Mouse (Mus musculus) urinary bladder, adult 18-20 months (tissue): ENCODE results near the gene Sub1.

ENCODE experiments used
- DNase-seq, 2 experiments: peaks; one replicate each; pipeline ENCODE4 v3.0.0; 2022; ENCODE audit warnings: low spot score in 2 of 2, mixed read lengths in 2 of 2

Gene Sub1

DNA sequence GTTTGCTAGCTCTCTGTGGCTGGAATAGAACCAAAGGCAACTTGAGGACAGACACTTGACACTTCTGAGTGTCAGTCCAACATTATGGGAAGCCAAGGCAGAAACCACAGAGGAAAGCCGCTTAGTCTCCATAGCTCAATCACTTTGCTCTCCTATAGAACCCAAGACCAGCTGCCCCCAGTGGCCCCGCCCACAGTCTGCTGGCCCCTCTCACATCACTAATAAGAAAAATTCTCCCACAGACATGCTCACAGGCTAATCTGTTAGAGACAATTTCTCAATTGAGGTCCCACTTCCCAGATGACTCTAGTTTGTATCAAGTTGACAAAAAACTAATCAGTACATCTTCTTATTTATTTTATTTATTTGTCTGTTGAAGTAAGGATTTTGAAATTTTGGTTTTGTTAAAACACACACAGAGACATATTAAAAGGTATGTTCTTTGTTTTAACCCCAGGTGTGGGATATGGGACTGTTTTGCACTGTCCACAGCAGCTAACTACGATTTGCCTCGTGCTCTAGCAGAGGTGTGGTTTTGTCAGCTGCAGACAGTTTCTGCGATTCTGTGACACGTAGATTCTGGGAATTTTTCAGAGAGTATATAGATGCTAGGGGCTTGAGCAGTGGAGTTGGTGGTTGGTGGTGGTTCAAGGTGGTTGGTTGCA, 16.9 kb upstream of the Sub1 start:
- no peak for DNase-seq

DNA sequence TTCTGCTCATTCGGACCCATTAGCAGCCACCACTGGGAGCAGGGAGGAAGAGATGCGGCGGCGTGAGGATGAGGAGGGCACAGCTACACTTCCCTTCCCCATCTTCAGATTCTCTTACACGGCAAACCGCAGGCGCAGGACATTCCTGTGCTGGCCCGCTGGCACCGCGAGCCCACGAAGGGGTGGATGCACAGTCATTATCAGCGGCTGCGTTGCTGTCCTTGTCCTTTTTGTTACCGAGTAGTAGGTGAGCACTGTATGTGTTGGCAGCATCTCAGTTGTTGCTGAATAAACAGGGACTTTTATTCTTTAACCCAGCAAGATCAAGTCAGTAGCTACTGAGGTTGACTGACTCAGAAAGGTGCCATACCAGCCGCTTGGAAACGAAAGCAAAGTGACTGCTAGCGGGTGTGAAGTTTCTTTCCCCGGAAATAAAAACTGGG, 13.8 kb upstream of the Sub1 start:
- no peak for DNase-seq

DNA sequence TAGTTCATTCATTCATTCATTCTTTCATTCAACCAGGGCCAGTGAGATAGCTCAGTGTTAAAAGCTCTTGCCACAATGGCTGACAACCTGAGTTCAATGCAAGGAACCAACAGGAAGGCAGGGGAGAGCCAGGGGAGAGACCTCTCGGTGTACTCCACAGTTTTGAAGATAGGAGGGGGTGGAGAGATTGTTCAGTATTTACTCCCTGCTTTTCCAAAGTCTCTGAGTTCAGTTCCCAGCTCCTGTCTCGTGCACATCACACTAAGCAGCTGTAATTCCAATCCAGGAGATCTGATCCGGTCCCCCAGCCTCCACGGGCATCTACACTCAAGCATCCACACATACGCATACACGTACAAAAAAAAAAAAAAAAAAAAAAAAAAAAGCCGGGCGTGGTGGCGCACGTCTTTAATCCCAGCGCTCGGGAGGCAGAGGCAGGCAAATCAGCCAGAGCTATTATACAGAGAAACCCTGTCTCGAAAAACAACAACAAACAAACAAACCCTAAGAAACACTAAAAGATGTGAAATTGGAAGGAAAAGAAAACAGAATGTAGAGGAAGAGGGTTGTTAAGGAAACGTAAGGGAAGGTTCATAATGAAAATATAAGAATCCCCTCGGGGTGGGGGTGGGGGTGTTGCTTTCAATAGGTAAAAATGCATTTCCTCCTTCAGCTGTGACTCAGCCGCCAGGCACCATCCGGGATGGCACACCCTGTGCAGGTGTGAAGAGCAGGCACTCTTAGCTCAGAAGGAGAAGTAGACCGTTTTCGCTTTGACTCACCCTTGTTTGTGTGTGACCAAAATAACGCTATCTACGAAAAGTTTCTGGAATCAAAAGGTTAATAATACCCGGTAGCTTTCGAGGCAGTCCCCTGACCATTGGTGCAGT, 13.2 kb upstream of the Sub1 start:
- DNase-seq = no peak

DNA sequence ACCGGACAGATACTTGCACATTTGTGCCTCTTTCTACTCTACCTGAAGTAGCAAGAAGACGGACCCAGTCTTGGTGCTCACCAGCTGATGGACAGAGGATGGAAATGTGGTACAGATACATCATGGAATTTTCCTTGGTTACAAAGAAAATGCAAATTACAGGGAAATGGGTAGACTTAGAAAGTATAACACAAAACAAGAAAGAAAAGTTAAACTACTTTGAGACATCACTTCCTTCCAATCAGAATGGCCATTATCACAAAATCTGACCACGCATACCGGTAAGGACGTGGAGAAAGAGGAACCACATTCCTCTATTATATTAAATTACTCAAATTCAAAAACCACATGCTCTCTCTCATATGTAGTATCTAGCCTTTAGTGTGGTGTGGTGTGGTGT, 12.1 kb upstream of the Sub1 start:
- no peak for DNase-seq

DNA sequence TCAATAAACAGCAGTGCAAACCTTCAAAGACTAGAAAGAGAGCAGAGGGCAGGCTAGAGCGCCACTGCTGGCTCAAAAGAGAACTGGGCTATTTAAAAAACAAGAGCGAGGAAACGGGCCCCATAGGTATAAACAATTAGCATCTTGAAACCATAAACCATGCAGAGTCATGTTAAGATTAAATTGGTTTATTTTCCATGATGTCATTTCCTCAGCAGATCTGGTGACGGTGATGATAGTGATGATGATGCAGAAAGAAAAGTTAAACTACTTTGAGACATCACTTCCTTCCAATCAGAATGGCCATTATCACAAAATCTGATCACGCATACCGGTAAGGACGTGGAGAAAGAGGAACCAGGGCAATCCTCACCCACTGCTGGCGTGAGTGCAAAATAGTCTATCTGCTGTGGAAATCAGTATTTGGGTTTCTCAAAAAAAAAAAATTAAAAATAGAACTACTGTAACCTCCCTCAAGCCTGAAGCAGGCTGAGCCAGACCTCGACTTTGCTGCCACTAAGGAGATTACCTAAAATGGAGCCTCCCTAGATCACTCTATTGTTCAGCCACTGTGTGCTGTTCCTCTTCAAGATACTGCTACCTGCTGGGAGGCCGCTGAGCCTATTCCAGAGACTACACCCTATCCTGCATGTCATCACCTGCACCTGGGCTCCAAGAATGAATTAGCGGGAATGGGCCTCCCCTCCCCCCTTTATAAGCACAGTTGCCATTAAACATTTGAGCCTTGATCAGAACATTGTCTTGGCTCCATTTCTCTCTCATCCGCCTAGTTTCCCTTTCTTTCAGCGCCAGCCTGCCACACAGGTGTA, 11.4 kb upstream of the Sub1 start:
- DNase-seq = no peak

DNA sequence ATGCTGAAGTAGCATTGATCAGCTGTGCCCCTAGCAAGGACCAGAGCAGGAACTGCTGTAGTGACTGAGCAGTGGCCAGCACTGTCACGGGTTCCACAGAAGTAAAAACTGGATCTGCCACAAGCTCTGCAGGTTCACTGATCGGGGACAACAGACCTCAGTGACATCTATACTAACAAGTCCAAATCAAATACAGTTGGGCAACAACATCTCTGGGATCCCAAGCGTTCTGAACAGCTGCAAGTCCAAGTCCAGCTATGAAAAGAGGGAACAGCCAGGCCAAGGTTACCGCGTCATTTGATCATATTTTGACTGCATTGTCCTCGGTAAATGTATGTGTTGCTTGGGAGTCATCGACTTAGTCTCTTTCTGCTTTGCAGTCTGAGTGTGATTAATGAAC, 10.6 kb upstream of the Sub1 start:
- DNase-seq = no peak

DNA sequence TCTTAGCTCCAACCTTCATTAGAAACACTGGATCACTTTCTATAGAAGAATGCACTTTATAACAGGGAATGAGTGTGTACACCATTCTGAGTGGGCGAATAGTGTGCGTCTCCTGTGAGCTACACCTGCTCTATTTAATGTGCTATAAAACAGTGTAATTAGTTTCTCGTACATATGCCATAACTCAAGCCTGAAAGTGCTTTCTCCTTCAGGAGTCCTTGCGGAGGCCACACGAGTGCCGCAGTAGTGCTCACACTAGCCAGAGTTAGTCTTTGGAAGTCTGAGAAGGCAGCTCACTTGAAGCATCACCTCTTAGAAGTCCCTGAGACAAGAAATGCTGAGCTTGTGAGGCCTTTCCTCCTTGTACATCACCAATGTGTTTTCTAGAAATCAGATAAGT, 9.4 kb upstream of the Sub1 start:
- no peak for DNase-seq

DNA sequence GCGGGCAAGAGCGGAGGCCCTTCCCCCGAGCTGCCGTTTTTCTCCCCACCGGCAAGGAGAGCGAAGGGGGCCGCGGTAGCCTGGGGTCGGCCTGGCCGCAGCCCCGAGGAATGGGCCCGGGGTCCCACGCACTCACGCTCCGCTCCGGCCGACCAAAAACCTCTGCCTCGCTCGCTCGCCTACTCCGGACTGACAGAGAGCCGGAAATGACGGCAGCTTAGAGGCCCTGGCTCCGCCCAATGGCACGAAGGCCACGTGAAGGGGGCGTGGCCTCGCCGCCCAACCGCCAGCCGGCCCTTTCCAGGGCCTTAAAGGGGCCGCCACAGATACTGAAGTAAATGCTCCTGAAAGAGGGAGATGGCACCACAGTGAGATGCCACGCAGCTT, 975 bp downstream of the Sub1 start:
- DNase-seq = peak; percentile 79 to 91

DNA sequence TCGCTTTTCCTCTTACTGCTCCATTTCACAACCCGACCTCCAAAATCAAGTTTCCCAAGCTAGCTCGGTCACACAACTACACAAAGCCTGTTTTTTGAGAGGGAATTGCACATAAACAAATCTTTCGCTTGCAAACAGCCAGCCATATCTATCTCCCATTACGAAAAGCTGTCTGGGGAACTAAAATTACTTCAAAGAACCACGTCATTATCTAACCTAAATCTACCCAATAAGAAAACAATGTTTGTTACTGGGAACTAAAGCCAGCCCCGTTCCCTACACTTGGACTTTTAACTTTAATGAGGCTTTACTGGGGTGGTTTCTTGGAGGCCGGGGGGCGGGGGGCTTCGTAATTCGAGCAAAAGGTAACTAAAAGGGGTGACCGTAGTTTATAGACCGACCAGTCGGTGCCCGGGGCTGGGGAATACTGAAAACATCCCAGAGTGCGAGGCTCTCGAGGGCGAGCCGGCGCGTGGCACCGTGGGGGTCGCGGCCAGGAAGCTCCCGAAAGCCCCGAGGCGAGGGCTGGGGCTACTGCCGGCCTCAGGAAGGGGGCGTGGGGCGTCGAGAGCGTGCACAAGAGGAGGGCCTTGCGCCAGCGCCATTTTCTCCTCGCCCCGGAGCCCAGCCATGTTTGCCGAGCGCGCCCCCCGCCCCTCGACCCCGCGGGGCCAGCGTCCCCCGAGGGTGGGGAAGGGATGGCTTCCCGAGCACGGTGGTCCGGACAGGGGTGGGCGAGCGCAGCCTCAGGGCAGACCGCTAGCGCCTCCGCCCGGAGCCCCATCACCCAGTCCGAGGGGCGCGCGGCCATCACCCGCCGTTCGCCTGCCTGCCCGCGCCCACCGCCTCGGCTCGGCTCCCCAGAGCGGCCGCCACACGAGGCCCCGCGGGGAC, 1.6 kb downstream of the Sub1 start:
- DNase-seq = peak; percentile 22 to 32

DNA sequence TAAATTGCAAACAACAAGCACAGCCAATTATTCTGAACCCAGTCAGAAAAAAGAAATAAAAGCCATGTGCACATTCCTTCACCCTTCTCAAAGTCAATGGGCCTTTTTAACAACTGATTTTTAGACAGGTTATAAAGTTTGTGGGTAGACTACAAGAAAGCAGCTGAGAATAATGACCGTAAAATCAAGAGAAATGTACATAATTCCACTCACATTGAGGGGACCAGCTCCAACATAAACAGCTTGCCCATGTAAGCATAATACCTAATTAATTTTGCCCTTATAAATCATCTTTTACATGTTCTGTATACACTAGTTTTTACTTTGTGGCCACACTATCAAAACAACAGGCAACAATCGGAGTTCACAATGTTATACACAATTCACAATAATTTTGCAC, 2.8 kb downstream of the Sub1 start:
- DNase-seq = no peak

DNA sequence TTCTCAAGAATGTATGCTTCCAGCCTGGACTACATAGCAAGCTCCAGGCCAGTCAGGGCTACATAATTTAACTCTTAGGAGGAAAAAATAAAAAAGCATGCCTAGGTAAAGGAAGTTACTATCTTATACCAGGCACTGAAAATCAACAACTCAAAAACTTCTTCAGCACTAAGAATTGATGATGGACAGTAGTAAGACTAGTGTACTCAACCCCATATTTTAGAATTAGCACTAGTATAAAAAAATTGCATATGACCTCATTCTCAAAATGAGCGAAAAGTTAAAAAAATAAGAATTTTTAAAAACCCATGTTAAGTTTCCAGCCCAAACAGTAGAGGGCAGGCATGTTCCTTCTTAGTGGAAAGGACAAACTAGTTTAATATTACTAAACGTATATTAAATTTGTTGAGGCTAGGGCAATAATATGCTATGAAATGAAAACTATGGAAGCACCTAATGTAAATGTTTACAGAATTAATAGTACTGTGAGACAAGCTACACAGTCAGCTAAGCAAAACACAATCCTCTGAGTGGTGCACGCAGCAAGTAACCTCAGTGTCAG, 5.2 kb downstream of the Sub1 start:
- no peak for DNase-seq

DNA sequence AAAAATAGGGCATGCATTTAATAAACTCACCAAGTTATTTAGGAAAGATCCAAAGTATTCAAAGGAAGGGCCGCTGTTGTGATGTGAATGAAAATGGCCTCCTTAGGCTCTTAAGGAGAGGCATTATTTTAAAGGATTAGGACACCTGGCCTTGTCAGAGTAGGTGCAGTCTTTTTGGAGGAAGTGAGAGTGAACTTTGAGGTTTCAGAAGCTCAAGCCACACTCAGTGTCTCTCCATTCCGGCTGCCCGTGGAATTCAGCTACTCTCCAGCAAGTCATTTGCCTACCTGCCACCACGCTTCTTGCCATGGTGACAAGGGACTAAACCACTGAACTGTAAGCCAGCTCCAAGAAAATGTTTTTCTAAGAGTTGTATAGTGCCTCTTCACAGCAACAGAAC, 8.2 kb downstream of the Sub1 start:
- DNase-seq = no peak

DNA sequence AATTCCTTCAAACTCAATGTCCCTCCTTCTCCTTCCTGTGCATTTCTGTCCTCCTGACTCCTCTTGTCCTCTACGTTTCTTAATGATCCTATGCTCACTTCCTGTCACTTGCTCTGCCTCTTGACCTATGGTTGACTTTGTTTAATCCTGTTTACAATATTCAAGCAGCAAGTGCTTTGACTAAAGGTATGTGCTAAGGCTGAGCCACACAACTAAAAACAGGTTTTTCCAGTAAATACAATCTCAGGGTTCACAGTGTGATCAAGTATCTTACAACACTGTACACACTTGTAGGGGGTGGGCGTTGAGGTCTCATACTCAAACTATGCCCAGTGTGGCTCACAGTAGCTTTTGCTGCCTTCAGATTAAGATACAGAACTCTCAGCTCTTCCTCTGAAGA, 8.9 kb downstream of the Sub1 start:
- DNase-seq = no peak

DNA sequence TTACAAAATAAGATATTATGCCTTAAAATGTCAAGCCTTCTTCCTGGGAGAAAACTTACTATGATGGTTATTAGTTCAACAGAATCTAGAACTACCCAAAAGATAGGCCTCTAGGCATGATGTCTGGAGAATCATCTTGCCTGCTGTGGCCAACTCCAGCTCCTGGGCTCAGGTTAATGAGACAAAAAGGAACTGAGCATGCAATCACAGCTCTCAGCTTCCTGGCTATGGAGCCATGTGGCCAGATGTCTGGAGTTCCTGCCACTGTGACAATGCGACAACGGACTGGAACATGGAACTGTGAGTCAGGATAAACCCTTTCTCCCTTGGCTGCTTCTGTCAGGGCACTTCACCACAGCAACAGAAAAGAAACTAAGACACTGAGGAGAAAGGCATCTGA, 14.8 kb downstream of the Sub1 start:
- no peak for DNase-seq

DNA sequence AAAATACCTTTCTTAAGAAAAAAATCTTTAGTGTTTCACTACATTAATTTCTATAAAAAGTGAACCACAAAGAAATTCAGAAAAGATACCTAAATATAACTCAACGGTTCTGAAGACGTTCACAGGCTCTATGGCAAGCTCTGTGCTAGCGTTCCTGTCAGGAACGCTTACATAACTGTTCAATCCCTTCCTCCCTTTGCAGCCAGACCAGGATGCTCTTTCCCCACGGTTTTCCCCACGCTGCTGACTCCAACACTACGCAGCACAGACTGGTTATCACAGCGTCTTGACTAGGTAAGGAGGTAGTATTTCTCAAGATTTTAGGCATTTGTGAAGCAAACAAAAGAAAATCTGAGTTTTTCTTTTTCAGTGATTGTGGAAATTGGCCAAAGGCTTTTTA, 15.3 kb downstream of the Sub1 start:
- no peak for DNase-seq

DNA sequence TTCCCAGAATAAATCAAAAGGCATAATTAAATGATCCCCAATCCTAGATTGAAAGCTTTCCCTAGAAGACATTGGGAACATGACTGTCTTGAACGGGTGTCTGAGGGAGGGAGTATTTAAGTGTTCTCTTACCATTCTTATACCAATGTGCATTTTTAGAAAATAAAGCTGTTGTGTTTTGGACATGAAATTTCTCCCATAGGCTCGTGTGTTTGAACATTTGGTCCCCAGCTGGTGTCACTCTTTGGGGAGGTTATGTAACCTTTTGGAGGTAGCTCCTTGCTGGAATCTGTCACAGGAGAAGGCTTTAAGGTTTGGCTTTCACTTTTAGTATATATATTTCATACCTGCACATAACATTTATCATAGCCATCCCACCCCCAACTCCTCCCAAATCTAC, 18.6 kb downstream of the Sub1 start:
- no peak for DNase-seq

DNA sequence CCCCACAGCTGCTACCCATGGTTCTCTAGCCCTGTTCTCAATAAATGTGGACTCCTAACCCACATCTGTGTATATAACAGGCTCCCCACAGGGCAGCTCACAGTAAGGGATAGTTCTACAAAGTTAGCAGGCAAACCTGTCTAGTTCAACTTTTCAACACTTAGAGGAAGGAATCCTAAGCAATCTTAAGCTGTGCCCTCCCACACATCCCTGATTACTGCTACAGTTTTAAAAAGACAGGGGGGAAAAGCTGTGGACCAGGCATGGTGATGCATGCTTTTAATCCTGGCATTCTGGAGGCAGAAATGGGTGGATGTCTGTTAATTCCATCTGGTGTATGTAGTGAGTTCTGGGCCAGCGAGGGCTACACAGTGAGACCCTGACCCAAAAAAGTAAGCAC, 19.7 kb downstream of the Sub1 start:
- no peak for DNase-seq

DNA sequence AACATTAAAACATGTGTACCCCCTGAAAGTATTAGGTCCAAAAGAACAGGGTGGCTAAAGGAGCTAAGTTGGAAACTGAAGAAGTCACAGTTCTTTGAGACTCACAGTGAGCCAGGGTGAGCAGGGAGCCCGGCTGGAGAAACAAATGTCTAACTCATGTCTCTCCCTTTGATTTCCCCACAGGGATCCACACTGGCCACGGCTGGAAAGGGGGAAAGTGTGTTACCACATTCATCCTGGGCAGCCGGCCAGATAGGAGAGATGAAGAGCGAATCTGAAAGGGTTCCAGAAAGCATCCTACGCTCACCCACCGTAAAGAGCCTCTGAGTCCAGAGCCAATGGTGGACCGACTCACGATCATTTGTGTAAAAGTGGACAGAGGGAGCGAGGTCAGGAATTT, 20.9 kb downstream of the Sub1 start:
- DNase-seq = no peak

DNA sequence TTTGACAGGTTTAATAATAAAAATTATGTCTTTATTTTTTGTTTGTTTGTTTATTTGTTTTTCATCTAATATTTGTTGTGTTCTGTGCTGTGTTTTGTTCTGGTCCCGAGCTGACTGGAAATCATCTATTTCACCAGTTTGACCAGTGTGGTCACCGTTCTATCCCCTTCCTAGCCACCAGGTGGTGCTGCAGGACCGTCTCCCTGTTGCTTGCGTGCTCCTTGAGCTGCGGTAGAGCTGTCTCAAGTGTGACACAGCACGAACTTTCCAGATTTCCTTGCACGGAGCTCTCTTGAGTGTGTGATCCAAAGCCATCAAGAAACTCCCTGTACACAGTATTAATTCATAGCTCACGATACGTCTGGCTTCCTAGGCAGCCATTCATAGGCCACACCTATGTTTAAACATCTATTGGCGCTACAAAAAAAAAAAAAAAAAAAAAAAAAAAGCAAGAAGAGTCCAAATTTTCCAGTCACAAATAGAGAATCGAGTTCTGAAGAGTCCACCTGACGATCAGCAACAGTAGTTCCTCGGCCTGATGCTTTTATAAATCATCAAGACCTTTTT, 24.8 kb downstream of the Sub1 start:
- peak; percentile 61 to 66 for DNase-seq

DNA sequence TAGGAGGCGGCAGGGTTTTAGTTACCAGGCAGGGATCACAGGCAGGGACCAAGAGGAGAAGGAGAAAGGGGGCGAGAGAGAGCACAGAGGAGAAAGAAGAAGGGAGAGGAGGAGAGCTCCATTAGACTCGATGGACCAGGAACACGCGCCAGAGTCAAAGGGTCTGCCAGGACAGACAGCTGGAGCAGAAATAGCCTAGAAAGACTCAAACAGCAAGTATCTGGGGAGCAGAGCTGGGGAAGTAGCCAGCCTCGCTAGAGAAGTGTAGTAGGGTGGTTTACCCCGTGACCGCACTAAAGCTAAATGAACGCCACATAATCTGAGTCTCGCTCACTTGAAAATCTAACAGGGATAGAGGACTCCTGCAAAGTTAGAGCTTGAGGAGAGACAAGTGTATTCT, 26.2 kb downstream of the Sub1 start:
- DNase-seq = no peak

DNA sequence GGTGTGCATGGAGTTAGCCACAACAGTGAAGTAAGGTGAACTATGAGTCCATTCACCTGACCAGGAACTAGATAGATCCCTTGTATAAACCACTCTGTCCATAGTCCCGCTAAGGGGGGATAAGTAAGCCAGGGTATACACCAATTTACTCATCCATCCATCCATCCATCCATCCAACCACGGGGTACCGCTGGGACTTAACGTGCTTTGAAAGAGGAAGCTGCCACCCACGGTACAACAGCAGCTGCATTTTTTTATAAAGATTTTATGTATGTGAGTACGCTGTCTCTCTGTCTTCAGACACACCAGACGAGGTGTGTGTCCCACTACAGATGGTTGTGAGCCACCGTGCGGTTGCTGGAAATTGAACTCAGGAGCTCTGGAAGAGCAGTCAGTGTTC, 27.9 kb downstream of the Sub1 start:
- no peak for DNase-seq
